ENCODE assay signal across 8 mouse cellular contexts in genomic region chr10:81292554-81293333, GRCm38 (mm10). TPM values are rescaled to one million over a fixed set of nuclear protein-coding genes. Genes with fewer than 3 reads are reported as not detected.
A peak's percentile ranks its signal among the peaks of the same experiment; 100 is the strongest.
DNase-seq lines count a peak whose midpoint lies in the region; ATAC-seq and TF ChIP-seq lines count a peak whose summit lies in the region.

Pip5k1c (plus strand) TSS chr10:81292963.

- peaks cover 12% of the 10 kb centered on the region for H3K4me1 ChIP-seq in embryonic facial prominence, embryonic 14.5 days (ENCODE audit: control insufficient read depth, insufficient read depth, low read length)
- H3K4me1 ChIP-seq in heart, adult 2 months (ENCODE audit: control insufficient read depth, insufficient read depth, low read length), result peaks cover 24% of the 10 kb centered on the region
- peaks cover 47% of the 10 kb centered on the region for H3K4me1 ChIP-seq in limb, embryonic 13.5 days
- peaks cover 19% of the 10 kb centered on the region for H3K4me1 ChIP-seq in midbrain, embryonic 16.5 days (ENCODE audit: control insufficient read depth, insufficient read depth, low read length)

- H3K4me3 ChIP-seq in embryonic facial prominence, embryonic 14.5 days (ENCODE audit: low read depth, low read length), result peak within 1 kb of the TSS; percentile 78
- peak within 1 kb of the TSS; percentile 98 for H3K4me3 ChIP-seq in heart, adult 2 months
- peak within 1 kb of the TSS; percentile 79 for H3K4me3 ChIP-seq in limb, embryonic 13.5 days
- H3K4me3 ChIP-seq in midbrain, embryonic 16.5 days (ENCODE audit: low read depth, low read length), result peak within 1 kb of the TSS; percentile 89

- ATAC-seq in embryonic facial prominence, embryonic 14.5 days (ENCODE audit: low read depth), result peak; percentile 96
- ATAC-seq in limb, embryonic 13.5 days (ENCODE audit: low FRiP score, low read depth), result peak; percentile 94
- ATAC-seq in midbrain, embryonic 16.5 days, result peak; percentile 94

- peak; percentile 100 for DNase-seq in 3T3-L1 (ENCODE audit: low read depth, low spot score)
- peak; percentile 89 to 98 for DNase-seq in adrenal gland, postnatal 4 days (ENCODE audit: low spot score in 2 of 2)
- peak; percentile 99 for DNase-seq in embryonic facial prominence, embryonic 14.5 days (ENCODE audit: low spot score)
- peak; percentile 97 to 100 for DNase-seq in heart, adult 2 months
- DNase-seq in kidney, adult 8-10 months, result peak; percentile 100
- peak; percentile 98 to 99 for DNase-seq in spleen, postnatal 10 days (ENCODE audit: low spot score in 2 of 2)

- no peaks in the 10 kb centered on the region for H3K9me3 ChIP-seq in embryonic facial prominence, embryonic 14.5 days (ENCODE audit: control insufficient read depth, low read length)
- H3K9me3 ChIP-seq in limb, embryonic 13.5 days, result no peaks in the 10 kb centered on the region
- no peaks in the 10 kb centered on the region for H3K9me3 ChIP-seq in midbrain, embryonic 16.5 days (replicated peaks; ENCODE audit: control insufficient read depth, low read length, poor library complexity, severe bottlenecking)

- intact Hi-C loops in heart, adult 2 months (cut with DNase I), result loop anchor here (2.0 kb wide), 1 partner anchor 26 kb away; no protein-coding TSS in a partner anchor

- H3K79me2 ChIP-seq in heart, adult 2 months (replicated peaks; ENCODE audit: control insufficient read depth, insufficient read depth, low read length), result peaks cover 10% of the 10 kb centered on the region

- H3K36me3 ChIP-seq in embryonic facial prominence, embryonic 14.5 days (ENCODE audit: control insufficient read depth, insufficient read depth, low read length), result 0 out of 2 replicates have a peak, but pooled peaks cover 10% of the 10 kb centered on the region
- no peaks in the 10 kb centered on the region for H3K36me3 ChIP-seq in heart, adult 2 months (ENCODE audit: control insufficient read depth, insufficient read depth, low read length)
- no peaks in the 10 kb centered on the region for H3K36me3 ChIP-seq in limb, embryonic 13.5 days
- no peaks in the 10 kb centered on the region for H3K36me3 ChIP-seq in midbrain, embryonic 16.5 days (ENCODE audit: control insufficient read depth, insufficient read depth, low read length)

- TF ChIP-seq POLR2A in heart, adult 2 months (IDR thresholded peaks at IDR 0.05; ENCODE audit: insufficient read depth, low read depth, low read length), result peak; percentile 62

- peaks cover 24% of the 10 kb centered on the region for H3K27me3 ChIP-seq in embryonic facial prominence, embryonic 14.5 days (replicated peaks; ENCODE audit: control insufficient read depth, insufficient read depth, low read length)
- no peaks in the 10 kb centered on the region for H3K27me3 ChIP-seq in heart, adult 2 months (ENCODE audit: control insufficient read depth, insufficient read depth, low read length)
- peaks cover 35% of the 10 kb centered on the region for H3K27me3 ChIP-seq in limb, embryonic 13.5 days
- peaks cover 18% of the 10 kb centered on the region for H3K27me3 ChIP-seq in midbrain, embryonic 16.5 days (ENCODE audit: control insufficient read depth, insufficient read depth, low read depth, low read length)

- H3K9ac ChIP-seq in embryonic facial prominence, embryonic 14.5 days (ENCODE audit: low read depth, low read length), result peak within 1 kb of the TSS; percentile 87
- peak within 1 kb of the TSS; percentile 98 for H3K9ac ChIP-seq in heart, adult 2 months (ENCODE audit: low read depth, low read length)
- peak within 1 kb of the TSS; percentile 86 for H3K9ac ChIP-seq in limb, embryonic 13.5 days
- peak within 1 kb of the TSS; percentile 93 for H3K9ac ChIP-seq in midbrain, embryonic 16.5 days (ENCODE audit: low read depth, low read length)

- peak; percentile 86 for TF ChIP-seq EP300 in heart, adult 2 months (IDR thresholded peaks at IDR 0.05; ENCODE audit: insufficient read depth, low read depth, low read length)

- peak within 1 kb of the TSS; percentile 81 for H3K27ac ChIP-seq in embryonic facial prominence, embryonic 14.5 days (replicated peaks; ENCODE audit: low read depth, low read length)
- peak within 1 kb of the TSS; percentile 96 for H3K27ac ChIP-seq in heart, adult 2 months
- peak within 1 kb of the TSS; percentile 85 for H3K27ac ChIP-seq in limb, embryonic 13.5 days
- peak within 1 kb of the TSS; percentile 89 for H3K27ac ChIP-seq in midbrain, embryonic 16.5 days (ENCODE audit: low read length)

- peak; percentile 92 for TF ChIP-seq CTCF in heart, adult 2 months (IDR thresholded peaks at IDR 0.05)

- H3K4me2 ChIP-seq in embryonic facial prominence, embryonic 14.5 days (ENCODE audit: low read depth, low read length), result peak within 1 kb of the TSS; percentile 99
- H3K4me2 ChIP-seq in limb, embryonic 13.5 days (replicated peaks), result peak within 1 kb of the TSS; percentile 91
- peak within 1 kb of the TSS; percentile 66 for H3K4me2 ChIP-seq in midbrain, embryonic 16.5 days (ENCODE audit: low read length)

- WGBS in embryonic facial prominence, embryonic 14.5 days, result 0% methylated on average over 41 of the region's 80 CpGs
- under 1% methylated on average over 77 of the region's 80 CpGs for WGBS in heart, adult 2 months
- WGBS in limb, embryonic 13.5 days, result under 1% methylated on average over 76 of the region's 80 CpGs
- under 1% methylated on average over 53 of the region's 80 CpGs for WGBS in midbrain, embryonic 16.5 days

RNA-seq across cellular contexts. Expression of gene Pip5k1c, which starts in this region (rescaled TPM):
- 10 to 100 TPM; 65.2 to 71.1 TPM for total RNA-seq in adrenal gland, postnatal 4 days (2021)
- 48.4 and 56.3 TPM in 2 replicates for polyA plus RNA-seq in embryonic facial prominence, embryonic 14.5 days (2014; fragmentation: Nextera tagmentation; extraction: Ambion mirVana)
- 10 to 100 TPM; 27.0 to 28.0 TPM for total RNA-seq in heart, adult 2 months (2021)
- polyA plus RNA-seq in heart, adult 2 months (2012; rRNA removed), result 37.5 and 44.2 TPM in 2 replicates
- polyA plus RNA-seq in limb, embryonic 13.5 days (2015; fragmentation: Nextera tagmentation; extraction: Ambion mirVana), result 51.5 and 58.5 TPM in 2 replicates
- 135 and 147 TPM in 2 replicates for polyA plus RNA-seq in midbrain, embryonic 16.5 days (2015; fragmentation: Nextera tagmentation; extraction: Ambion mirVana)

Comparison
In these comparisons a context has a peak if more than half of its experiments do, and no peak if none do; other contexts are left out.
1. Peak in every context shown above with its lines: DNase-seq, ATAC-seq, H3K4me3 ChIP-seq and H3K27ac ChIP-seq.